Mouse (Mus musculus): ENCODE results near the gene Tnfrsf14.

The Tnfrsf14 gene

GRCm38 (mm10) chr4:154928395-154929087, at the start of gene Tnfrsf14:
TSS of gene Tnfrsf14 (minus strand) at chr4:154928563.
- no peak for DNase-seq

- DNase-seq: peak; percentile 23
Measured at GRCm38 (mm10) chr4:154974163-154974611, 45.8 kb upstream of the Tnfrsf14 start.

- no peak for DNase-seq
Measured at GRCm38 (mm10) chr4:154972546-154972945, 44.2 kb upstream of the Tnfrsf14 start.

- DNase-seq: peak; percentile 59
Measured at GRCm38 (mm10) chr4:154967173-154967572, 38.8 kb upstream of the Tnfrsf14 start.

GRCm38 (mm10) chr4:154965856-154966255, 37.5 kb upstream of the Tnfrsf14 start:
- no peak for DNase-seq

GRCm38 (mm10) chr4:154964581-154965235, 36.3 kb upstream of the Tnfrsf14 start:
- DNase-seq: peak; percentile 26

- peak; percentile 95 for DNase-seq
Measured at GRCm38 (mm10) chr4:154963901-154964580, 35.7 kb upstream of the Tnfrsf14 start, which contains the start of gene Pank4. TSS of gene Pank4 (plus strand) at chr4:154964123.

- no peak for DNase-seq
Measured at GRCm38 (mm10) chr4:154963190-154963836, 35.0 kb upstream of the Tnfrsf14 start.

- DNase-seq: no peak
Measured at GRCm38 (mm10) chr4:154962683-154963082, 34.3 kb upstream of the Tnfrsf14 start.

- DNase-seq: peak; percentile 28
Measured at GRCm38 (mm10) chr4:154961911-154962310, 33.5 kb upstream of the Tnfrsf14 start.

- peak; percentile 44 for DNase-seq
Measured at GRCm38 (mm10) chr4:154961226-154961738, 32.9 kb upstream of the Tnfrsf14 start.

- no peak for DNase-seq
Measured at GRCm38 (mm10) chr4:154960690-154961225, 32.4 kb upstream of the Tnfrsf14 start, which contains the start of gene Hes5. TSS of gene Hes5 (plus strand) at chr4:154960923.

- DNase-seq: no peak
Measured at GRCm38 (mm10) chr4:154960021-154960689, 31.8 kb upstream of the Tnfrsf14 start.

GRCm38 (mm10) chr4:154958621-154959020, 30.3 kb upstream of the Tnfrsf14 start:
- DNase-seq: no peak

- peak; percentile 47 for DNase-seq
Measured at GRCm38 (mm10) chr4:154958171-154958570, 29.8 kb upstream of the Tnfrsf14 start.

- DNase-seq: no peak
Measured at GRCm38 (mm10) chr4:154957289-154957993, 29.1 kb upstream of the Tnfrsf14 start.

- no peak for DNase-seq
Measured at GRCm38 (mm10) chr4:154956604-154957003, 28.2 kb upstream of the Tnfrsf14 start.

- DNase-seq: no peak
Measured at GRCm38 (mm10) chr4:154952461-154953241, 24.3 kb upstream of the Tnfrsf14 start.

- no peak for DNase-seq
Measured at GRCm38 (mm10) chr4:154949589-154949982, 21.2 kb upstream of the Tnfrsf14 start.

GRCm38 (mm10) chr4:154948940-154949588, 20.7 kb upstream of the Tnfrsf14 start:
- no peak for DNase-seq

Measured in lung, postnatal 10 days (tissue).